Mouse (Mus musculus): Measurements from ENCODE around the gene Ppm1j. TPM values are rescaled to one million over a fixed set of nuclear protein-coding genes. Genes with fewer than 3 reads are reported as not detected.

Gene Ppm1j
- total RNA-seq, 1 experiment, result 25.7 TPM

GRCm38 (mm10) chr3:104779949-104780348, 907 bp upstream of the Ppm1j start:
- Histone ChIP-seq H3K4me3 (ENCODE audit: insufficient read depth in 1 of 2, low read depth in 1 of 2, low read length in 2 of 2, poor library complexity in 1 of 2, severe bottlenecking in 1 of 2) (no peak overlapping the region), H3K9ac (ENCODE audit: insufficient read depth, low read depth, low read length, poor library complexity, severe bottlenecking) (no peak overlapping the region), H3K4me1 (ENCODE audit: control insufficient read depth in 2 of 2, insufficient read depth in 2 of 2, low read length in 2 of 2, poor library complexity in 1 of 2) (peaks cover 5 to 27% of the 10 kb centered on the region in 2 experiments; a peak in 3 of 4 replicates), H3K36me3 (ENCODE audit: control insufficient read depth, insufficient read depth, low read length, poor library complexity, severe bottlenecking) (no peaks in the 10 kb centered on the region; the same call in 1 of the 2 replicates), H3K9me3 (ENCODE audit: control insufficient read depth, insufficient read depth, low read depth, low read length) (no peaks in the 10 kb centered on the region), H3K27ac (ENCODE audit: insufficient read depth, low read depth, low read length, poor library complexity, severe bottlenecking) (no peak overlapping the region)
- TF ChIP-seq MAFK (IDR thresholded peaks at IDR 0.05; ENCODE audit: insufficient read depth, low read depth, low read length) (0 out of 2 replicates have a peak, but pooled peaks have one; percentile 7), ZNF384 (IDR thresholded peaks at IDR 0.05; ENCODE audit: low read depth, low read length) (no peak), CHD2 (IDR thresholded peaks at IDR 0.05; ENCODE audit: low read depth, low read length) (no peak), ZC3H11A (IDR thresholded peaks at IDR 0.05; ENCODE audit: borderline replicate concordance, low read depth, low read length) (peak; percentile 55; the same call in 1 of the 2 replicates), HCFC1 (IDR thresholded peaks at IDR 0.05; ENCODE audit: borderline replicate concordance, insufficient read depth, low read length) (no peak)
- DNase-seq (ENCODE audit: low read depth, low spot score), result no peak
- in situ Hi-C loops (cut with MboI; ENCODE audit: low sequenced_read_pairs in 2 of 2, unreplicated experiment in 2 of 2), result loop anchor here in 1 of 2 experiments (10.0 kb wide), 1 partner anchor 275 kb away; the partner anchor contains the start of gene Cttnbp2nl

DNA sequence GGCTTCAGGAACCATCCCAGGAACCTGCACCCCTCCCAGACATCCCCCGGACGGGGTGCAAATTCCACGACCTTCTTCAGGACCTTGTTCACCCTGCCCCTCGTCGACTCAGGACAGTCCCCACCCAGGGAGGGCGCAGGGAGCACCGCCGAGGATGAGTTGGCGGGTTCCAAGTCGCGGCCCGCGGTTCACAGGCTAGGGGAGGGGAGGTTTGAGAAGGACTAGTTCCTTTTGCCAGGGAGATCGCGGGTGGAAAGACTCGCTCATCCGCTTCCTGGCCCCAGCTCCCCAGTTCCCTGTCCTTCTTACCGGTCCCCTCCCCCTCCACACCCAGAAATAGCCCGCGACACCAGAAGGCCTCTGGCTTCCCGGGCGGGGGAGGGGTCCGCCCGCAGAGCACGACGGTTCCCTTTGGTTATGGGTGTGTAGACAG, 631 bp downstream of the Ppm1j start, which contains the start of gene Fam19a3:
TSS of gene Fam19a3 (minus strand) at position 370 of the 433 bp plus-strand sequence.
- in situ Hi-C loops (cut with MboI; ENCODE audit: low sequenced_read_pairs in 2 of 2, unreplicated experiment in 2 of 2), result no loop called here
- no peaks in the 10 kb centered on the region for H3K9me3 ChIP-seq (ENCODE audit: control insufficient read depth, insufficient read depth, low read depth, low read length)
- no peak for DNase-seq (ENCODE audit: low read depth, low spot score)

DNA sequence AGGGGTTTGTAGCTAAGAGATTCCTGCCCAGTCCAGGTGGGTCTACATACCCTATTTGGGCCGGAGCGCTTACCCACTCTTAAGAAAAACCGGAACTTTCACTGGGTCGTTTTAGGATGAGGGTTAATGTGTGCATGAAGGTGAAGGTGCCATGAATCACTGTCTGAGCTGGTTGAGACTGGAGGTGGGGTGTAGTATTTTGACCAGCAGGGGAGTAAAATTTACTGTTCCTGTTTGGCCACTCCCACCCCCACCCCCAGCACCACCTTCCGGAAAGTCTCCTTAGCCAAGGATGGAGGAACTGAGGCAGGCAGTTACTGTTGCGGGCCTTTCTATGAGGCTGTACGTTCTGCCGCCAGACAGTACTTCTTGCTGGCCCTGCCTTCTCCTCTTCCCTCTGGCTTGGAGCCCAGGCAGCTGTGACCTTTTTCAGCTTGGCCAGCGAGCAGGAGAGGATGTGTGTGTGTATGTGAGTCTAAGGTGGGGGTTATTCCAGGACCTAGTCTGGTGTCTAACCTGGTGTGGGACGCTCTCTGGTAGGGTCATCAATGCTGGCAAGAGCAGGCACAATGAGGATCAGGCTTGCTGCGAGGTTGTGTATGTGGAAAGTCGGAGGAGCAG, 1.3 kb downstream of the Ppm1j start:
- Histone ChIP-seq H3K9me3 (ENCODE audit: control insufficient read depth, insufficient read depth, low read depth, low read length) (no peaks in the 10 kb centered on the region), H3K9ac (ENCODE audit: insufficient read depth, low read depth, low read length, poor library complexity, severe bottlenecking) (peak overlapping the region; percentile 84), H3K4me1 (ENCODE audit: control insufficient read depth in 2 of 2, insufficient read depth in 2 of 2, low read length in 2 of 2, poor library complexity in 1 of 2) (peaks cover 5 to 21% of the 10 kb centered on the region in 2 experiments; a peak in 3 of 4 replicates), H3K27ac (ENCODE audit: insufficient read depth, low read depth, low read length, poor library complexity, severe bottlenecking) (peak overlapping the region; percentile 17; the same call in 1 of the 2 replicates), H3K4me3 (ENCODE audit: insufficient read depth in 1 of 2, low read depth in 1 of 2, low read length in 2 of 2, poor library complexity in 1 of 2, severe bottlenecking in 1 of 2) (peak overlapping the region; percentile 92 to 93), H3K36me3 (ENCODE audit: control insufficient read depth, insufficient read depth, low read length, poor library complexity, severe bottlenecking) (peaks cover 7% of the 10 kb centered on the region)
- TF ChIP-seq HCFC1 (IDR thresholded peaks at IDR 0.05; ENCODE audit: borderline replicate concordance, insufficient read depth, low read length) (no peak), ZC3H11A (IDR thresholded peaks at IDR 0.05; ENCODE audit: borderline replicate concordance, low read depth, low read length) (no peak), ZNF384 (IDR thresholded peaks at IDR 0.05; ENCODE audit: low read depth, low read length) (no peak), CHD2 (IDR thresholded peaks at IDR 0.05; ENCODE audit: low read depth, low read length) (no peak), MAFK (IDR thresholded peaks at IDR 0.05; ENCODE audit: insufficient read depth, low read depth, low read length) (no peak)
- in situ Hi-C loops (cut with MboI; ENCODE audit: low sequenced_read_pairs in 2 of 2, unreplicated experiment in 2 of 2), result no loop called here
- DNase-seq (ENCODE audit: low read depth, low spot score), result no peak

More for the DNA sequence above, 631 bp downstream of the Ppm1j start, which contains the start of gene Fam19a3:
- Histone ChIP-seq H3K4me1 (ENCODE audit: control insufficient read depth in 2 of 2, insufficient read depth in 2 of 2, low read length in 2 of 2, poor library complexity in 1 of 2) (peaks cover 5 to 22% of the 10 kb centered on the region in 2 experiments; a peak in 3 of 4 replicates), H3K4me3 (ENCODE audit: insufficient read depth in 1 of 2, low read depth in 1 of 2, low read length in 2 of 2, poor library complexity in 1 of 2, severe bottlenecking in 1 of 2) (peak within 1 kb of the TSS; percentile 92 to 93), H3K27ac (ENCODE audit: insufficient read depth, low read depth, low read length, poor library complexity, severe bottlenecking) (peak within 1 kb of the TSS; percentile 17; the same call in 1 of the 2 replicates), H3K9ac (ENCODE audit: insufficient read depth, low read depth, low read length, poor library complexity, severe bottlenecking) (peak within 1 kb of the TSS; percentile 84), H3K36me3 (ENCODE audit: control insufficient read depth, insufficient read depth, low read length, poor library complexity, severe bottlenecking) (peaks cover 7% of the 10 kb centered on the region)
- TF ChIP-seq ZC3H11A (IDR thresholded peaks at IDR 0.05; ENCODE audit: borderline replicate concordance, low read depth, low read length) (no peak), ZNF384 (IDR thresholded peaks at IDR 0.05; ENCODE audit: low read depth, low read length) (no peak), MAFK (IDR thresholded peaks at IDR 0.05; ENCODE audit: insufficient read depth, low read depth, low read length) (no peak), CHD2 (IDR thresholded peaks at IDR 0.05; ENCODE audit: low read depth, low read length) (no peak), HCFC1 (IDR thresholded peaks at IDR 0.05; ENCODE audit: borderline replicate concordance, insufficient read depth, low read length) (no peak)

DNA sequence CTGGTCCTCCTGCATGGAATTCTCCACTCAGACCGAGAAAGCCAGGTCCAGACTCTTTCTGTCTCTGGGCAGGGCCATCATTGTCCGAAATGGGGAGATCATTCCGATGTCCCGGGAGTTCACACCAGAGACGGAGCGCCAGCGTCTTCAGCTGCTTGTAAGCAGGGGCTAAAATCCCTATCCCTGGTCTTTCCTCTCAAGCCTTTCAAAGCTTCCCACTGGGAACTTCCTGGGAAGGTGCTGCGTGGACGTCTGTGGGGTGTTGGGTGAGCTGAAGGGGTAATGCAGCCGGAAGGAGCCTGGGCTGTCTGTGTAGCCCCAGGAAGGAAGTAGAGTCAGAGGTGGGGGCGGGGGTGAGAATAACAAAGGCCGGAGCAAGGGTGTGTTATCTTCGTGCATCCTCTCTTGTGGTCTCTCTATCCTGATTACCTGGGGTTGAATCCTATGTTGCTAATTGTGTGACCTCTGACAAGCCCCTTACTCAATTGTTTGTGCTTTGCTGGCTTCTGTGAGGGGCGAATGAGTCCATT, 3.2 kb downstream of the Ppm1j start:
- DNase-seq (ENCODE audit: low read depth, low spot score), result no peak
- Histone ChIP-seq H3K4me3 (ENCODE audit: insufficient read depth in 1 of 2, low read depth in 1 of 2, low read length in 2 of 2, poor library complexity in 1 of 2, severe bottlenecking in 1 of 2) (peak overlapping the region in 1 of 2 experiments; percentile 49; a peak in 2 of 4 replicates), H3K9me3 (ENCODE audit: control insufficient read depth, insufficient read depth, low read depth, low read length) (no peaks in the 10 kb centered on the region), H3K9ac (ENCODE audit: insufficient read depth, low read depth, low read length, poor library complexity, severe bottlenecking) (peak overlapping the region; percentile 20; the same call in 1 of the 2 replicates), H3K4me1 (ENCODE audit: control insufficient read depth in 2 of 2, insufficient read depth in 2 of 2, low read length in 2 of 2, poor library complexity in 1 of 2) (peaks cover 5 to 21% of the 10 kb centered on the region in 2 experiments; a peak in 3 of 4 replicates), H3K27ac (ENCODE audit: insufficient read depth, low read depth, low read length, poor library complexity, severe bottlenecking) (peak overlapping the region; percentile 46; the same call in 1 of the 2 replicates), H3K36me3 (ENCODE audit: control insufficient read depth, insufficient read depth, low read length, poor library complexity, severe bottlenecking) (peaks cover 7% of the 10 kb centered on the region)
- TF ChIP-seq CHD2 (IDR thresholded peaks at IDR 0.05; ENCODE audit: low read depth, low read length) (no peak), MAFK (IDR thresholded peaks at IDR 0.05; ENCODE audit: insufficient read depth, low read depth, low read length) (no peak), ZC3H11A (IDR thresholded peaks at IDR 0.05; ENCODE audit: borderline replicate concordance, low read depth, low read length) (no peak)
- in situ Hi-C loops (cut with MboI; ENCODE audit: low sequenced_read_pairs in 2 of 2, unreplicated experiment in 2 of 2), result no loop called here
